Mouse (Mus musculus) heart, postnatal 0 days (tissue): Measurements from ENCODE around the gene Tubb5. TPM values are rescaled to one million over a fixed set of nuclear protein-coding genes. Genes with fewer than 3 reads are reported as not detected.

Experiments
- ATAC-seq: fragments of 200-750 bp; cut with Nextera tagmentation; 2 replicates; pipeline ENCODE4 v1.8.0; 2017; ENCODE audit warnings: low read depth, moderate number of reproducible peaks, moderate library complexity; ENCODE audit not compliant: insufficient read depth
- DNase-seq: peaks from one replicate; pipeline ENCODE4 v3.0.0-alpha.2; 2016; ENCODE audit warnings: low spot score
- H3K27ac ChIP-seq: fragments of 300-500 bp; sonication (generic); 2 replicates; pipeline ENCODE4 v1.5.1; 2014; ENCODE audit warnings: low read depth, mild to moderate bottlenecking
- H3K27me3 ChIP-seq: fragments of 300-500 bp; sonication (generic); 2 replicates; pipeline ENCODE4 v1.6.1; 2014; ENCODE audit warnings: low read length, mixed read lengths; ENCODE audit not compliant: control insufficient read depth, insufficient read depth
- H3K36me3 ChIP-seq: fragments of 300-500 bp; sonication (generic); replicated peaks from 2 replicates; pipeline ENCODE4 v1.6.1; 2014; ENCODE audit warnings: low read length, mixed read lengths; ENCODE audit not compliant: control insufficient read depth, insufficient read depth
- H3K4me1 ChIP-seq: fragments of 300-500 bp; sonication (generic); 2 replicates; pipeline ENCODE4 v1.6.1; 2014; ENCODE audit warnings: antibody characterized with exemption; ENCODE audit not compliant: control insufficient read depth, insufficient read depth
- H3K4me2 ChIP-seq: fragments of 300-500 bp; sonication (generic); 2 replicates; pipeline ENCODE4 v1.6.1; 2014; ENCODE audit warnings: low read depth, mild to moderate bottlenecking, low read length, moderate library complexity
- H3K4me3 ChIP-seq: fragments of 300-500 bp; sonication (generic); 2 replicates; pipeline ENCODE4 v1.5.1; 2014; ENCODE audit warnings: low read depth, low read length
- H3K9ac ChIP-seq: fragments of 300-500 bp; sonication (generic); replicated peaks from 2 replicates; pipeline ENCODE4 v1.6.1; 2014; ENCODE audit warnings: low read depth, low read length, mixed read lengths
- H3K9me3 ChIP-seq: fragments of 300-500 bp; sonication (generic); replicated peaks from 2 replicates; pipeline ENCODE4 v1.6.1; 2016; ENCODE audit warnings: low read length; ENCODE audit not compliant: control insufficient read depth
- CTCF ChIP-seq: IDR thresholded peaks from 2 replicates; pipeline ENCODE4 v1.5.1; 2016; ENCODE audit warnings: antibody characterized with exemption, control low read depth, low read depth
- EP300 ChIP-seq: IDR thresholded peaks from 2 replicates; pipeline ENCODE4 v1.6.1; 2016; ENCODE audit warnings: antibody characterized with exemption, low read depth
- WGBS: fragments of 180-500 bp; shearing (Covaris S2); extraction: QIAGEN DNeasy Blood & Tissue Kit; methylation state at CpG from one replicate; pipeline ENCODE4 v1.1.7; 2014; 5-methylcytosine and 5-hydroxymethylcytosine counted together
- polyA plus RNA-seq: library from polyadenylated mRNA; unstranded; fragments of >200 nt; fragmentation: Nextera tagmentation; extraction: Ambion mirVana; gene quantifications from 2 replicates; pipeline ENCODE4 v1.2.1, GENCODE M21; 2015
- total RNA-seq: library from RNA; depleted of rRNA; stranded (reverse); fragments of >200 nt; gene quantifications from 2 replicates; pipeline ENCODE4 v1.2.3, GENCODE M21; 2014; ENCODE audit warnings: low replicate concordance

Tubb5 gene
- total and polyA plus RNA-seq, 2 experiments from 2014 or later, result 267 to 1,043 TPM

- WGBS, result 43% methylated on average over 5 of the region's 5 CpGs
- DNase-seq, result no peak
- Histone ChIP-seq H3K9me3 (no peaks in the 10 kb centered on the region), H3K4me3 (no peak overlapping the region), H3K36me3 (no peaks in the 10 kb centered on the region), H3K27me3 (no peaks in the 10 kb centered on the region), H3K4me1 (peaks cover 47% of the 10 kb centered on the region), H3K27ac (peak overlapping the region; percentile 96), H3K4me2 (no peak overlapping the region), H3K9ac (no peak overlapping the region)
- no peak for ATAC-seq
- no peak for TF ChIP-seq CTCF
- TF ChIP-seq EP300, result no peak
Observed at GRCm38 (mm10) chr17:35810900-35811648, 27.0 kb downstream of the Tubb5 start.

GRCm38 (mm10) chr17:35809395-35809794 is 28.7 kb downstream of the Tubb5 start:
- Histone ChIP-seq H3K9ac (no peak overlapping the region), H3K4me1 (peaks cover 32% of the 10 kb centered on the region), H3K4me3 (no peak overlapping the region), H3K36me3 (no peaks in the 10 kb centered on the region), H3K27me3 (no peaks in the 10 kb centered on the region), H3K27ac (0 out of 2 replicates have a peak overlapping the region, but pooled peaks have one; percentile 3), H3K9me3 (no peaks in the 10 kb centered on the region), H3K4me2 (no peak overlapping the region)
- DNase-seq (no peak), ATAC-seq (no peak)
- 81% methylated on average over 11 of the region's 11 CpGs for WGBS
- TF ChIP-seq CTCF, result no peak
- no peak for TF ChIP-seq EP300

GRCm38 (mm10) chr17:35808073-35808472 is 30.0 kb downstream of the Tubb5 start:
- no peak overlapping the region for H3K4me2 ChIP-seq
- 55% methylated on average over 9 of the region's 9 CpGs for WGBS
- H3K9me3 ChIP-seq, result no peaks in the 10 kb centered on the region
- TF ChIP-seq EP300 (no peak), CTCF (no peak)
- no peaks in the 10 kb centered on the region for H3K36me3 ChIP-seq
- H3K4me3 ChIP-seq, result no peak overlapping the region
- no peaks in the 10 kb centered on the region for H3K27me3 ChIP-seq
- DNase-seq, result no peak
- peak overlapping the region; percentile 50 for H3K27ac ChIP-seq
- no peak overlapping the region for H3K9ac ChIP-seq
- H3K4me1 ChIP-seq, result peaks cover 29% of the 10 kb centered on the region
- ATAC-seq, result 0 out of 2 replicates have a peak, but pooled peaks have one; percentile 14

- no peak overlapping the region for H3K4me2 ChIP-seq
- ATAC-seq (no peak), DNase-seq (no peak)
- WGBS, result 29% methylated on average over 4 of the region's 4 CpGs
- H3K27ac ChIP-seq, result peak overlapping the region; percentile 76
- H3K9ac ChIP-seq, result no peak overlapping the region
- no peaks in the 10 kb centered on the region for H3K9me3 ChIP-seq
- H3K4me1 ChIP-seq, result peaks cover 8% of the 10 kb centered on the region; the same call in 1 of the 2 replicates
- no peaks in the 10 kb centered on the region for H3K27me3 ChIP-seq
- TF ChIP-seq CTCF (no peak), EP300 (no peak)
- H3K4me3 ChIP-seq, result no peak overlapping the region
- no peaks in the 10 kb centered on the region for H3K36me3 ChIP-seq
Observed at GRCm38 (mm10) chr17:35803858-35804399, 34.2 kb downstream of the Tubb5 start.

GRCm38 (mm10) chr17:35803020-35803419 is 35.1 kb downstream of the Tubb5 start:
- 44% methylated on average over 6 of the region's 6 CpGs for WGBS
- Histone ChIP-seq H3K36me3 (no peaks in the 10 kb centered on the region), H3K27me3 (no peaks in the 10 kb centered on the region), H3K27ac (0 out of 2 replicates have a peak overlapping the region, but pooled peaks have one; percentile 12), H3K4me2 (no peak overlapping the region), H3K4me3 (no peak overlapping the region), H3K9me3 (no peaks in the 10 kb centered on the region), H3K9ac (no peak overlapping the region), H3K4me1 (peaks cover 8% of the 10 kb centered on the region; the same call in 1 of the 2 replicates)
- TF ChIP-seq EP300 (no peak), CTCF (no peak)
- DNase-seq (no peak), ATAC-seq (no peak)
